Mouse (Mus musculus) mouse embryonic stem cell (cell line): ENCODE results near the gene Mylk4.

Experiments
- in situ Hi-C, 2 experiments: fragments of 300-500 bp; cut with MboI; formaldehyde crosslinking; loops; 1 replicate in 1 of 2; 3 replicates in 1 of 2; pipeline ENCODE4 v1.14.3; 2019 to 2020; ENCODE audit warnings: low sequenced_read_pairs in 2 of 2, low pct_unique_long_range_greater_than_20kb in 1 of 2, mixed read lengths in 1 of 2; ENCODE audit not compliant: unreplicated experiment in 1 of 2

Mylk4 gene

GRCm38 (mm10) chr13:32783816-32784215, at the start of gene Mylk4:
TSS of gene Mylk4 (minus strand) at chr13:32783954.
- in situ Hi-C loops, result no loop called here

GRCm38 (mm10) chr13:32833237-32833636, 49.5 kb upstream of the Mylk4 start:
- in situ Hi-C loops, result no loop called here

- in situ Hi-C loops, result no loop called here
Measured at GRCm38 (mm10) chr13:32832776-32833175, 49.0 kb upstream of the Mylk4 start.

GRCm38 (mm10) chr13:32831505-32832273, 47.9 kb upstream of the Mylk4 start:
- in situ Hi-C loops, result no loop called here

GRCm38 (mm10) chr13:32828886-32829285, 45.1 kb upstream of the Mylk4 start:
- in situ Hi-C loops, result no loop called here

GRCm38 (mm10) chr13:32827951-32828350, 44.2 kb upstream of the Mylk4 start:
- in situ Hi-C loops, result no loop called here

- in situ Hi-C loops, result no loop called here
Measured at GRCm38 (mm10) chr13:32827111-32827822, 43.5 kb upstream of the Mylk4 start.

- in situ Hi-C loops, result no loop called here
Measured at GRCm38 (mm10) chr13:32825546-32825945, 41.8 kb upstream of the Mylk4 start.

GRCm38 (mm10) chr13:32824377-32825330, 40.9 kb upstream of the Mylk4 start:
- in situ Hi-C loops, result no loop called here

GRCm38 (mm10) chr13:32823126-32823525, 39.4 kb upstream of the Mylk4 start:
- in situ Hi-C loops, result no loop called here

GRCm38 (mm10) chr13:32821671-32822070, 37.9 kb upstream of the Mylk4 start:
- in situ Hi-C loops, result no loop called here

GRCm38 (mm10) chr13:32819926-32820325, 36.2 kb upstream of the Mylk4 start:
- in situ Hi-C loops, result no loop called here

GRCm38 (mm10) chr13:32819241-32819640, 35.5 kb upstream of the Mylk4 start:
- in situ Hi-C loops, result no loop called here

GRCm38 (mm10) chr13:32807624-32808023, 23.9 kb upstream of the Mylk4 start:
- in situ Hi-C loops, result no loop called here

GRCm38 (mm10) chr13:32806820-32807219, 23.1 kb upstream of the Mylk4 start:
- in situ Hi-C loops, result no loop called here

GRCm38 (mm10) chr13:32803701-32804345, 20.1 kb upstream of the Mylk4 start:
- in situ Hi-C loops, result no loop called here

GRCm38 (mm10) chr13:32802259-32803081, 18.7 kb upstream of the Mylk4 start, which contains the start of gene D930007J09Rik:
TSS of gene D930007J09Rik (minus strand) at chr13:32802849.
- in situ Hi-C loops, result no loop called here
